Mouse (Mus musculus): ENCODE results near the gene Tnrc6c.

The Tnrc6c gene

DNA sequence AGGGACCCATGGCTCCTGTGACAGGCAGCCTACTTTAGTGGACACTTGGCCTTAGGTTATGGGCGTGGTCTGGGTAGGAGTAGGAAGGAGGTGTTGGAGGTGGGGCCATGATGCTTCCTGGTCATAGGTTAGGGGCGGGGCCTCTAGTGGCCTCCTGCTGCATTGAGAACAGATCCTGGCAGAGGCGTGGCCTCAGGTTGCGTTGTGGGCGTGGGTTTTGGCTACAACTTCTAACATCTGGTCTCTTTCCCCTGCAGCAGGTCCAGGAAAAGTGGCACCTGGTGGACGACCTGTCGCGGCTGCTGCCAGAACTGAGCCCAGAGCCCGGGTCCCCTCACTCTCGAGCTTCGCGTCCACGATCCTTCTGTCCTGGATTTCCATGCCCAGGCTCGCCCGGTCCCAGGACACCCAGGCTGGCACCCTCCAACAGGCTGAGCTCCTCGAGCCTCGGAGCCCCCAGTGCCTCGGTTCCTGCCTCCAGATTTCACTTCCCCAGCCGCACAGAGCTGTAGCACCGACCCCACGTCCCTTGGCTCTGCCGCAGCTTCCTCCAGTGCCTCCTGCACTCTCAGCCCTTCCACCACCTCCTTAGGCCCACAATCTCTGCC is 138.3 kb downstream of the Tnrc6c start:
- DNase-seq (ENCODE audit: low read depth): peak; percentile 87

- no peak for DNase-seq (ENCODE audit: low read depth)
These were observed 140.0 kb downstream of the Tnrc6c start for GRCm38 (mm10) chr11:117794035-117794551.

- DNase-seq (ENCODE audit: low read depth): peak; percentile 30
These were observed 142.9 kb downstream of the Tnrc6c start for GRCm38 (mm10) chr11:117796954-117797353.

GRCm38 (mm10) chr11:117797511-117798159 is 143.5 kb downstream of the Tnrc6c start, which contains the start of gene 6030468B19Rik:
Gene 6030468B19Rik (plus strand): TSS chr11:117797660.
- DNase-seq (ENCODE audit: low read depth): peak; percentile 84

GRCm38 (mm10) chr11:117798160-117798541 is 144.1 kb downstream of the Tnrc6c start:
- DNase-seq (ENCODE audit: low read depth): peak; percentile 33

DNA sequence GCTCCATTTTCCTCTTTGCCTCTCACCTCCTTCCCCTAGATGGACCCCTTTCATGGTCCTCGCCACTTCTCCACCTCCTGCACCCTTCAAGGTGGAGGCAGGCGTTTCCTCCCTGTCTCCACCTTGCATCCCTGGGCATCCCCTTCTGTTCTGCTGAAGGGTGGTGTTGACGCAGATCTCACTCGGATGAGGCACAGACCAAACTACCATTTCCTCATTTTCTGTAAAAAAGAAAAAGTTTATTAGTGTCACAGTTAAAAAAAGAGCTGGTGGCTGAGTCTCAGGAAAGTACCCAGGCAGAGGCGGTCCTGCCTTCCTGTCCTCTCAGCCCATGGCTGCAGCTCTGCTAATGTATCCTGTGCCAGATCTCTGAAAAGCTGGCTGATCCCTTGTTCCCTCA is 145.1 kb downstream of the Tnrc6c start:
- no peak for DNase-seq (ENCODE audit: low read depth)

- DNase-seq (ENCODE audit: low read depth): no peak
These were observed 145.9 kb downstream of the Tnrc6c start for GRCm38 (mm10) chr11:117800038-117800437.

GRCm38 (mm10) chr11:117801650-117802049 is 147.6 kb downstream of the Tnrc6c start:
- DNase-seq (ENCODE audit: low read depth): no peak

GRCm38 (mm10) chr11:117803166-117803688 is 149.1 kb downstream of the Tnrc6c start:
- no peak for DNase-seq (ENCODE audit: low read depth)

- no peak for DNase-seq (ENCODE audit: low read depth)
These were observed 152.7 kb downstream of the Tnrc6c start for GRCm38 (mm10) chr11:117806781-117807180.

DNA sequence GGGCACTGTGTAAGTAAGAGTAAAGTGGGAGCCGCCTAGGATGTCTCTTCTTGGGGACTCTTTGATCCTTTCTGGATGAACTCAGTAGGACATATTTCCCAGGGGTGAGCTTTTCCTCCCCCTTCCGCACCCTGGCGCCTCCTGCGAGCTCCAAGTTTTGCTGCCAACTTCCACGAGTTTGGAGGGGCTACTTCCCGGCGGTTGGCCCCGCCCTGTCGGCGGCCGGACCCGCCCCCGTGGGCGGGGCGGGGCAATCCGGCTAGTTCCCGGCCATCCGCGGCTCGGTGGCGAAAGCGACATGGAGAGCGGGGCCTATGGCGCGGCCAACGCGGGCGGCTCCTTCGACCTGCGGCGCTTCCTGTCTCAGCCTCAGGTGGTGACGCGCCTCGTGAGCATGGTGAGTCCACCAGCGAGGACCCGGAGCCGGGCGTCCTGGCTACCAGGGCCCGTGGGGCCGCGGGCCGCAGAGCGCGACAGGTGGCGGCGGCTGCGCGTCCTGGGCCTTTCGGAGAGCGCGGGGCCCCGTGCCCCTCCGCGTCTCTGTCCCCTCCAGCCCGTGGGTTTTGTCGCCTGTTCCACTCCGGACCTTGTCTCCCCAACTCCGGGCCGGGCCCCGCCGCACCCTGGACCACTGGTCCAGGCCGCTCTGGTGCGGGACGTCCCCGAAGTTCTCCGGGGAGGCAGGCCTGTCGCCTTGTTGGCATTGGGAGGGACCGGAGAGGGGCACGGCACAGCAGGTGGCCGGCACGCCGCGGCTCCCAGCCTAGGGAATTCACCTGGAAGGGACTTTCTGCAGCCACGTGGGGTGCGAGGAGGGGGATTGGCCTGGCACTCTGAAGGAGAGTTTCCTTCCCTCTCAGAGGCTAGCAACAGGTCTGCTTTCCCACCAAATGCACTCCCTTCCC is 155.6 kb downstream of the Tnrc6c start, which contains the start of the genes Gm20708 and Syngr2:
Gm20708 (plus strand) TSS at position 262 of the 905 bp plus-strand sequence.
Syngr2 (plus strand) TSS at position 262 of the 905 bp plus-strand sequence.
- DNase-seq (ENCODE audit: low read depth): peak; percentile 63

DNA sequence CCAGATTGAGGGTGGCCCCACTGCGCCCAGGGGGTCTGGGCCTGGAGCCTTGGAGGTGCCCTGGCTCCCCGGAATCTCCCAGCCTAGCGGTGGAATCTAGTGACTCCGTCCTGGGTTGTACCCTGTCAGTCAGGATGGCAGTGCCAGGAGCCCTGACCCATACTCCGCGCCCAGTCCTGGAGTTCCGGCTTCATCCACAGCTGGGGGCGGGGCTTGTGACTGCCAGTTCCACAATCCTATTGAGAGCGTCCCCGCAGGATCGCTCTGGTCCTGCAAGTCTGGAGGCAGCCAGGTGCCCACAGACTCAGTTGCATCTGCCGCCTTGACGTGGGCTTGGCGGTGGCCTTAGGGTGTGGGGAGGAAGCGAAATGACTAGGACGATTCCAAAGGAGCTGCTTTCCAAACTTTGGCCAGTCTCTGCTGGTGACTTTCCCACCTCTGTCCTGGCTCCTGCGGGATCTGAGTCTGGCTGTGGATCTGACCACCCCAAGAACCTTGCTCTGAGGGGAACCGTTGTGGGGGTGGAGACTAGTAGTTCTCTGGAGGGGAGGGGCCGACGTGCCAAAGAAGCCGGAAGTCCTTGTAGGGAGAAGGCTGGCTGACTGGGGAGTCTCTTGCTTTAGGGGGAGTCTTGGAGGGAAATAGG is 156.4 kb downstream of the Tnrc6c start:
- DNase-seq (ENCODE audit: low read depth): peak; percentile 83
